ENCODE assay signal across 22 mouse cellular contexts in genomic region chr5:133746411-133746810, GRCm38 (mm10).
DNase-seq lines count a peak whose midpoint lies in the region; ATAC-seq and TF ChIP-seq lines count a peak whose summit lies in the region.
"Had no signal": no experiment of that assay in that cellular context is flagged by ENCODE, and none has a peak within 500 bp of the region (broad histone marks: within the 10 kb centered on the region; RNA-seq: fewer than 3 reads in every experiment).

No protein-coding gene starts in this region.

- no peaks in the 10 kb centered on the region for H3K4me1 ChIP-seq in hindbrain, embryonic 12.5 days
- H3K4me1 ChIP-seq in hindbrain, embryonic 16.5 days (ENCODE audit: control insufficient read depth, insufficient read depth, low read depth, low read length) = peaks cover 3% of the 10 kb centered on the region
- H3K4me1 ChIP-seq in midbrain, postnatal 0 days (ENCODE audit: insufficient read depth, low read length) = no peaks in the 10 kb centered on the region
- H3K4me1 ChIP-seq in midbrain, embryonic 15.5 days = peaks cover 11% of the 10 kb centered on the region
- H3K4me1 ChIP-seq in forebrain, embryonic 15.5 days = peaks cover 21% of the 10 kb centered on the region
- H3K4me1 ChIP-seq: heart, embryonic 13.5 days; limb, embryonic 12.5 days; liver, embryonic 12.5 days had no signal

- H3K36me3 ChIP-seq in hindbrain, embryonic 12.5 days = no peaks in the 10 kb centered on the region
- H3K36me3 ChIP-seq in hindbrain, embryonic 16.5 days (ENCODE audit: control insufficient read depth, insufficient read depth, low read length) = no peaks in the 10 kb centered on the region
- no peaks in the 10 kb centered on the region for H3K36me3 ChIP-seq in midbrain, postnatal 0 days (ENCODE audit: insufficient read depth, low read length)
- no peaks in the 10 kb centered on the region for H3K36me3 ChIP-seq in midbrain, embryonic 15.5 days (replicated peaks)
- H3K36me3 ChIP-seq in forebrain, embryonic 15.5 days = no peaks in the 10 kb centered on the region
- H3K36me3 ChIP-seq: heart, embryonic 13.5 days; limb, embryonic 12.5 days; liver, embryonic 12.5 days had no signal

- DNase-seq in midbrain, postnatal 0 days (ENCODE audit: low spot score) = peak; percentile 26
- no peak for DNase-seq in testis, postnatal 14 days (ENCODE audit: low spot score)
- DNase-seq in adrenal gland, postnatal 36 days = no peak
- DNase-seq: adrenal gland, postnatal 14 days; cerebellum, adult 11-12 months; cerebellum, postnatal 25 days; gastrocnemius, postnatal 14 days; heart, adult 18-20 months; kidney, adult 2 months; kidney, postnatal 25 days; layer of hippocampus, adult 9-11 months; lung, adult 2 months; thymus, postnatal 14 days had no signal

- ATAC-seq in hindbrain, embryonic 12.5 days (ENCODE audit: low FRiP score) = no peak
- ATAC-seq in hindbrain, embryonic 16.5 days = no peak
- ATAC-seq in midbrain, postnatal 0 days (ENCODE audit: low FRiP score) = no peak
- ATAC-seq in midbrain, embryonic 15.5 days (replicated peaks) = no peak
- peak; percentile 63; the same call in 1 of the 2 replicates for ATAC-seq in forebrain, embryonic 15.5 days (replicated peaks)
- ATAC-seq: inflammation-experienced regulatory T-cells, adult 6 months; liver, embryonic 12.5 days; Patski had no signal

- H3K4me2 ChIP-seq in hindbrain, embryonic 12.5 days (replicated peaks) = no peak overlapping the region
- H3K4me2 ChIP-seq in hindbrain, embryonic 16.5 days (ENCODE audit: low read length) = no peak overlapping the region
- H3K4me2 ChIP-seq in midbrain, postnatal 0 days (ENCODE audit: low read depth, low read length, poor library complexity, severe bottlenecking) = no peak overlapping the region
- H3K4me2 ChIP-seq in midbrain, embryonic 15.5 days = no peak overlapping the region
- no peak overlapping the region for H3K4me2 ChIP-seq in forebrain, embryonic 15.5 days (replicated peaks)
- H3K4me2 ChIP-seq: heart, embryonic 13.5 days; limb, embryonic 12.5 days; liver, embryonic 12.5 days had no signal

- H3K9ac ChIP-seq in hindbrain, embryonic 12.5 days = no peak overlapping the region
- no peak overlapping the region for H3K9ac ChIP-seq in hindbrain, embryonic 16.5 days (ENCODE audit: low read depth, low read length)
- no peak overlapping the region for H3K9ac ChIP-seq in midbrain, postnatal 0 days (replicated peaks; ENCODE audit: low read length, poor library complexity, severe bottlenecking)
- no peak overlapping the region for H3K9ac ChIP-seq in midbrain, embryonic 15.5 days
- no peak overlapping the region for H3K9ac ChIP-seq in forebrain, embryonic 15.5 days (replicated peaks)
- H3K9ac ChIP-seq: heart, embryonic 13.5 days; limb, embryonic 12.5 days; liver, embryonic 12.5 days had no signal

- no peaks in the 10 kb centered on the region for H3K9me3 ChIP-seq in hindbrain, embryonic 12.5 days (replicated peaks)
- no peaks in the 10 kb centered on the region for H3K9me3 ChIP-seq in hindbrain, embryonic 16.5 days (ENCODE audit: control insufficient read depth, low read length)
- H3K9me3 ChIP-seq in midbrain, postnatal 0 days (ENCODE audit: low read length) = no peaks in the 10 kb centered on the region
- no peaks in the 10 kb centered on the region for H3K9me3 ChIP-seq in midbrain, embryonic 15.5 days
- H3K9me3 ChIP-seq in forebrain, embryonic 15.5 days = no peaks in the 10 kb centered on the region

- WGBS in hindbrain, embryonic 12.5 days = 54% methylated on average over 10 of the region's 10 CpGs
- 53% methylated on average over 10 of the region's 10 CpGs for WGBS in hindbrain, embryonic 16.5 days
- 50% methylated on average over 10 of the region's 10 CpGs for WGBS in midbrain, postnatal 0 days
- WGBS in midbrain, embryonic 15.5 days = 48% methylated on average over 10 of the region's 10 CpGs
- 40% methylated on average over 10 of the region's 10 CpGs for WGBS in forebrain, embryonic 15.5 days

- no peak for TF ChIP-seq CTCF in midbrain, postnatal 0 days (IDR thresholded peaks at IDR 0.05)

- H3K27ac ChIP-seq in hindbrain, embryonic 12.5 days = 0 out of 2 replicates have a peak overlapping the region, but pooled peaks have one; percentile 2
- no peak overlapping the region for H3K27ac ChIP-seq in hindbrain, embryonic 16.5 days (ENCODE audit: low read depth, low read length)
- H3K27ac ChIP-seq in midbrain, postnatal 0 days (ENCODE audit: low read depth, low read length) = no peak overlapping the region
- H3K27ac ChIP-seq in midbrain, embryonic 15.5 days = no peak overlapping the region
- H3K27ac ChIP-seq in forebrain, embryonic 15.5 days (replicated peaks) = no peak overlapping the region
- H3K27ac ChIP-seq: heart, embryonic 13.5 days; limb, embryonic 12.5 days; liver, embryonic 12.5 days had no signal

- H3K27me3 ChIP-seq in hindbrain, embryonic 12.5 days = no peaks in the 10 kb centered on the region
- H3K27me3 ChIP-seq in hindbrain, embryonic 16.5 days (replicated peaks; ENCODE audit: control insufficient read depth, insufficient read depth, low read length) = no peaks in the 10 kb centered on the region
- no peaks in the 10 kb centered on the region for H3K27me3 ChIP-seq in midbrain, postnatal 0 days (ENCODE audit: insufficient read depth, low read length)
- H3K27me3 ChIP-seq in midbrain, embryonic 15.5 days (replicated peaks) = no peaks in the 10 kb centered on the region
- H3K27me3 ChIP-seq in forebrain, embryonic 15.5 days = no peaks in the 10 kb centered on the region
- H3K27me3 ChIP-seq: heart, embryonic 13.5 days; limb, embryonic 12.5 days; liver, embryonic 12.5 days; Patski had no signal

- H3K4me3 ChIP-seq in hindbrain, embryonic 12.5 days = no peak overlapping the region
- H3K4me3 ChIP-seq in hindbrain, embryonic 16.5 days (ENCODE audit: low read length) = no peak overlapping the region
- no peak overlapping the region for H3K4me3 ChIP-seq in midbrain, postnatal 0 days (ENCODE audit: low read depth, low read length)
- no peak overlapping the region for H3K4me3 ChIP-seq in midbrain, embryonic 15.5 days
- H3K4me3 ChIP-seq in forebrain, embryonic 15.5 days = no peak overlapping the region
- H3K4me3 ChIP-seq: heart, embryonic 13.5 days; limb, embryonic 12.5 days; liver, embryonic 12.5 days had no signal
